Mouse (Mus musculus) hindbrain, embryonic 14.5 days (tissue): ENCODE data around the gene Cyb561a3. TPM values are rescaled to one million over a fixed set of nuclear protein-coding genes. Genes with fewer than 3 reads are reported as not detected.
A peak's percentile ranks its signal among the peaks of the same experiment; 100 is the strongest.
"Not testable (repeated sequence)": the region's sequence is repeated elsewhere in the genome, so short reads cannot be mapped to it uniquely, and the experiment has no call there.

Experiments
- ATAC-seq: fragments of 200-750 bp; cut with Nextera tagmentation; 2 replicates; pipeline ENCODE4 v1.8.0; 2017; ENCODE audit warnings: moderate number of reproducible peaks, mild to moderate bottlenecking, moderate TSS enrichment, moderate library complexity; ENCODE audit not compliant: low FRiP score
- DNase-seq: peaks from one replicate; pipeline ENCODE4 v3.0.0-alpha.2; 2015; ENCODE audit warnings: low spot score
- H3K27ac ChIP-seq: fragments of 300-500 bp; sonication (generic); 2 replicates; pipeline ENCODE4 v1.5.1; 2014; ENCODE audit warnings: mild to moderate bottlenecking, moderate library complexity
- H3K27me3 ChIP-seq: fragments of 300-500 bp; sonication (generic); 2 replicates; pipeline ENCODE4 v1.6.1; 2014; ENCODE audit warnings: mild to moderate bottlenecking, low read length, mixed read lengths; ENCODE audit not compliant: control insufficient read depth, insufficient read depth
- H3K36me3 ChIP-seq: fragments of 300-500 bp; sonication (generic); replicated peaks from 2 replicates; pipeline ENCODE4 v1.6.1; 2014; ENCODE audit not compliant: control insufficient read depth, insufficient read depth
- H3K4me1 ChIP-seq: fragments of 300-500 bp; sonication (generic); replicated peaks from 2 replicates; pipeline ENCODE4 v1.6.1; 2014; ENCODE audit warnings: antibody characterized with exemption, low read length, mixed read lengths; ENCODE audit not compliant: control insufficient read depth, insufficient read depth
- H3K4me2 ChIP-seq: fragments of 300-500 bp; sonication (generic); replicated peaks from 2 replicates; pipeline ENCODE4 v1.6.1; 2014; ENCODE audit warnings: mild to moderate bottlenecking, moderate library complexity
- H3K4me3 ChIP-seq: fragments of 300-500 bp; sonication (generic); replicated peaks from 2 replicates; pipeline ENCODE4 v1.5.1; 2014; ENCODE audit warnings: mild to moderate bottlenecking, low read length
- H3K9ac ChIP-seq: fragments of 300-500 bp; sonication (generic); 2 replicates; pipeline ENCODE4 v1.6.1; 2014
- H3K9me3 ChIP-seq: fragments of 300-500 bp; sonication (generic); 2 replicates; pipeline ENCODE4 v1.6.1; 2016; ENCODE audit warnings: low read length; ENCODE audit not compliant: control insufficient read depth
- WGBS: fragments of 180-500 bp; shearing (Covaris S2); extraction: QIAGEN DNeasy Blood & Tissue Kit; methylation state at CpG from one replicate; pipeline ENCODE4 v1.1.7; 2014; 5-methylcytosine and 5-hydroxymethylcytosine counted together
- polyA plus RNA-seq: library from polyadenylated mRNA; unstranded; fragments of >200 nt; fragmentation: Nextera tagmentation; extraction: Ambion mirVana; gene quantifications from 2 replicates; pipeline ENCODE4 v1.2.1, GENCODE M21; 2014

Gene Cyb561a3
- 21.8 and 23.8 TPM in 2 replicates for polyA plus RNA-seq

GRCm38 (mm10) chr19:10576690-10577561, at the start of gene Cyb561a3, which contains the start of gene Tmem138:
Cyb561a3 (plus strand) TSS chr19:10577172.
Tmem138 (minus strand) TSS chr19:10577362.
- peak within 1 kb of the TSS; percentile 95 for H3K27ac ChIP-seq
- DNase-seq (peak; percentile 96), ATAC-seq (peak; percentile 97)
- peak within 1 kb of the TSS; percentile 78 for H3K9ac ChIP-seq
- no peaks in the 10 kb centered on the region for H3K9me3 ChIP-seq
- under 1% methylated on average over 44 of the region's 44 CpGs for WGBS
- peak within 1 kb of the TSS; percentile 88 for H3K4me2 ChIP-seq
- peak within 1 kb of the TSS; percentile 74 for H3K4me3 ChIP-seq
- peaks cover 29% of the 10 kb centered on the region for H3K36me3 ChIP-seq
- no peaks in the 10 kb centered on the region for H3K27me3 ChIP-seq
- H3K4me1 ChIP-seq, result peaks cover 17% of the 10 kb centered on the region

GRCm38 (mm10) chr19:10530082-10530481, 46.9 kb upstream of the Cyb561a3 start:
- Histone ChIP-seq H3K36me3 (peaks cover 67% of the 10 kb centered on the region), H3K27me3 (no peaks in the 10 kb centered on the region), H3K9me3 (no peaks in the 10 kb centered on the region), H3K4me1 (peaks cover 19% of the 10 kb centered on the region), H3K27ac (no peak overlapping the region), H3K4me3 (no peak overlapping the region), H3K4me2 (no peak overlapping the region), H3K9ac (no peak overlapping the region)
- WGBS, result 86% methylated on average over 1 of the region's 1 CpGs
- DNase-seq, result no peak
- ATAC-seq, result no peak

- H3K4me1 ChIP-seq, result no peaks in the 10 kb centered on the region
- no peak overlapping the region for H3K9ac ChIP-seq
- peaks cover 96% of the 10 kb centered on the region for H3K36me3 ChIP-seq
- H3K4me2 ChIP-seq, result no peak overlapping the region
- no peak overlapping the region for H3K27ac ChIP-seq
- no peak overlapping the region for H3K4me3 ChIP-seq
- DNase-seq (no peak), ATAC-seq (no peak)
- no peaks in the 10 kb centered on the region for H3K27me3 ChIP-seq
- H3K9me3 ChIP-seq, result no peaks in the 10 kb centered on the region
- WGBS, result 96% methylated on average over 5 of the region's 5 CpGs
These were observed 37.5 kb upstream of the Cyb561a3 start for GRCm38 (mm10) chr19:10539454-10539853.

- 1% methylated on average over 43 of the region's 43 CpGs for WGBS
- Histone ChIP-seq H3K27ac (peak within 1 kb of the TSS; percentile 91), H3K36me3 (peaks cover 26% of the 10 kb centered on the region), H3K9ac (peak within 1 kb of the TSS; percentile 84), H3K4me1 (peaks cover 21% of the 10 kb centered on the region), H3K27me3 (no peaks in the 10 kb centered on the region), H3K4me2 (peak within 1 kb of the TSS; percentile 71), H3K9me3 (no peaks in the 10 kb centered on the region), H3K4me3 (peak within 1 kb of the TSS; percentile 62)
- ATAC-seq, result peak; percentile 98
- peak; percentile 85 for DNase-seq
These were observed 21.1 kb upstream of the Cyb561a3 start, which contains the start of gene Tmem216 for GRCm38 (mm10) chr19:10555624-10556510. Tmem216 (minus strand) TSS chr19:10556238.

GRCm38 (mm10) chr19:10557001-10557400, 20.0 kb upstream of the Cyb561a3 start:
- WGBS, result 62% methylated on average over 2 of the region's 2 CpGs
- ATAC-seq (no peak), DNase-seq (no peak)
- H3K27me3 ChIP-seq, result no peaks in the 10 kb centered on the region
- peaks cover 15% of the 10 kb centered on the region for H3K36me3 ChIP-seq
- H3K27ac ChIP-seq, result no peak overlapping the region
- H3K4me2 ChIP-seq, result 0 out of 2 replicates have a peak overlapping the region, but pooled peaks have one; percentile 71
- no peak overlapping the region for H3K4me3 ChIP-seq
- H3K9me3 ChIP-seq, result no peaks in the 10 kb centered on the region
- H3K9ac ChIP-seq, result peak overlapping the region; percentile 84; the same call in 1 of the 2 replicates
- H3K4me1 ChIP-seq, result peaks cover 21% of the 10 kb centered on the region

- no peaks in the 10 kb centered on the region for H3K9me3 ChIP-seq
- no peak overlapping the region for H3K4me2 ChIP-seq
- DNase-seq (no peak), ATAC-seq (no peak)
- H3K4me1 ChIP-seq, result peaks cover 21% of the 10 kb centered on the region
- no peak overlapping the region for H3K27ac ChIP-seq
- WGBS, result 76% methylated on average over 2 of the region's 2 CpGs
- no peaks in the 10 kb centered on the region for H3K27me3 ChIP-seq
- peaks cover 11% of the 10 kb centered on the region for H3K36me3 ChIP-seq
- no peak overlapping the region for H3K4me3 ChIP-seq
- H3K9ac ChIP-seq, result no peak overlapping the region
These were observed 19.5 kb upstream of the Cyb561a3 start for GRCm38 (mm10) chr19:10557430-10557829.

GRCm38 (mm10) chr19:10557837-10558375, 19.1 kb upstream of the Cyb561a3 start:
- peaks cover 21% of the 10 kb centered on the region for H3K4me1 ChIP-seq
- H3K4me3 ChIP-seq, H3K27ac ChIP-seq, H3K9me3 ChIP-seq, H3K4me2 ChIP-seq, ATAC-seq, H3K27me3 ChIP-seq, DNase-seq, H3K9ac ChIP-seq, H3K36me3 ChIP-seq: not testable (repeated sequence)
- 72% methylated on average over 4 of the region's 4 CpGs for WGBS

- Histone ChIP-seq H3K27me3 (no peaks in the 10 kb centered on the region), H3K9ac (no peak overlapping the region), H3K4me2 (no peak overlapping the region), H3K27ac (no peak overlapping the region), H3K4me3 (no peak overlapping the region), H3K36me3 (no peaks in the 10 kb centered on the region), H3K4me1 (peaks cover 13% of the 10 kb centered on the region), H3K9me3 (no peaks in the 10 kb centered on the region)
- WGBS, result 35% methylated on average over 5 of the region's 5 CpGs
- ATAC-seq, result no peak
- peak; percentile 45 for DNase-seq
These were observed 16.9 kb upstream of the Cyb561a3 start for GRCm38 (mm10) chr19:10560108-10560507.
